Mouse (Mus musculus) layer of hippocampus, adult 18-20 months (tissue): ENCODE results near the gene Wee2. TPM values are rescaled to one million over a fixed set of nuclear protein-coding genes. Genes with fewer than 3 reads are reported as not detected.

Experiments
- DNase-seq, 2 experiments: peaks; one replicate each; pipeline ENCODE4 v3.0.0; 2022; ENCODE audit warnings: low spot score in 2 of 2
- long read RNA-seq: library from polyadenylated mRNA; stranded (forward); transcript quantifications from one replicate; pipeline ENCODE4 v2.0.0, GENCODE M21; 2021
- total RNA-seq, 2 experiments: library from RNA; stranded (reverse); gene quantifications; 2 replicates each; pipeline ENCODE4 v1.2.3; 2021

Gene Wee2
- not detected for total RNA-seq
- long read RNA-seq, result 0 reads

- no peak for DNase-seq
Measured at GRCm38 (mm10) chr6:40438936-40439335, at the start of gene Wee2. TSS of gene Wee2 (plus strand) at chr6:40439088.

DNA sequence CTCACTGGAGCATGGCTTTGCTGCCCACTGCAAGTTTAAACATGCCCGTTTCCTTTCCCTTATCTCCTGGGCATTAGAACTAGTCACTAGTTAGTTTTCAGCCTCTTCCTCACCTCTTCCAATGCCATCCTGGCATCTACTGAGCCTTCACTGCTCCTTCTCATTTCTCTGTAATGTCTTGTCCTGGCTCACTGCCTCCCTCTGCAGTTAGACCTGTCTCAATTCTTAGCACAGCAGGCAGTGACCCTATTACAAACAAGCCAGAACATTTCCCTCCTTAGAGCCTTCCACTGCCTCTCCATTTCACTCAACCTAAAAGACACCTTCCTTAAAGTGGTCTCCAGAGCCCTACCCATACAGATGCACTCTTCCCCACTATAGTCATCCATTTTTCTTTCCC lies 47.9 kb upstream of the Wee2 start:
- no peak for DNase-seq

GRCm38 (mm10) chr6:40393213-40393612 lies 45.7 kb upstream of the Wee2 start:
- peak; percentile 82 to 95 for DNase-seq

DNA sequence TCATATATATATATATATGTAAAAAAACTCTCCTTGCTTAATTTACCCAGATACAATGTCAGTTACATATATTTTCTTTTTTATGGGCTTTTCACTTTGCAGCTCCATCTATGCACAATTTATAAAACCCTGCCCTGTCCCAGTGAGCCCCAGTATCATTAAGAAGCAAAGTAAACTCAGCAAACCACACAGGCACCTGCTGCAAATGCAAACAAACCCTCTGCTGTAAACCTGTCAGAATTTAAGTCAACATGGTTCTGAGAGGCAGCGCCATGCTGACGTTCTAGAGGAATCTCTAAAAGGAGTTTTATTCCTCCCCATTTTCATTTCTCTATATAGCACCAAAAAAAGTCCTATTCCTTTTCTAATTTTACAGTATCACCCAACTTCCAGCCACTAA lies 36.9 kb upstream of the Wee2 start:
- no peak for DNase-seq

DNA sequence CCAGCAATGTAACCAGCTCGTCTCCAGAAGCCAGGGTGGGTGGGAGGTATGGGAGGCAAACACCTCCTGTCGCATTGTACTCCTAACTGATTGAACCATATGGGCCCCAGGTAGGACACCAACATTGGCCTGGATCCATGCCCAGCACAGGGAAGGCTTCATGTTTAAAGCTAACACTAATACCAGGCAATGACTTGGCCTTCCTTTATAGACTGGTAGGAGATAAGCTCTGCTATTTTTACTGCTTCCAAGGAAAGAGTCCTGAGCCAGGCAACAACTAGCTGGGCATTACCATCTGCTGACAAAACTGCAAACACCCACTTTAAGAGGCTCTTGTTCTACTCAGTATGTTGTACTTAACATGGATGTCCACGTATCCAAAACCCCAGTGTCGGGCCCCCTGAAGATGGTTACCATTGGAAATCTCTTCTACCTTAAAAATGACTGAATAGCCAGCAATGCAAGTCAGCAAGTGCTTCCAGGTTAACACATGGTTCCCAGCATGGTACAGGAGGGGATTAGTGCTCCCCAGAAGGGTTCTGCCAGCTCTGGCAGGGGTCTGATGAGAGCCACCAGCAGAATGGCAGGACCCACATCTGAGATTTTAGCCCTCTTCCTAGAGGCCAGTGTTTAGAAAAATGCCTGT lies 35.1 kb upstream of the Wee2 start:
- DNase-seq, result peak in 1 of 2 experiments; percentile 42

DNA sequence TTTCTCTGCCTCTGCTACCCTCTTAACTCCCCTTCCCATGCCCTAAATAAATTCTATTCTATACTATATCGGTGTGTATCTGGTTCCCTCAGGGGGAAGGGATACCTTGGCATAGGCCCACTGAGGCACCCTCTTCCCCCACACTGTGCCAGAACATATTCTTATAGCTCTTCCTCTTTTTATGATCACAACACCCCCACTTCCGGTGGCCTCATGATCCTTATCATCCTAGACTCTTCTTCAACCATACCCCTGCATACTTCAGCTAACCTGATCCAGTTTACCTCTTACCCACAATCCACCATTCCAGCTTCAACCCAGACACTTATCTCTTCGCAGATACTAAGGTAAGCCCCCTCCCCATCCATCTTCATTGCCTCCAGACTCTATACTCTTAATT lies 27.8 kb upstream of the Wee2 start:
- DNase-seq, result no peak

DNA sequence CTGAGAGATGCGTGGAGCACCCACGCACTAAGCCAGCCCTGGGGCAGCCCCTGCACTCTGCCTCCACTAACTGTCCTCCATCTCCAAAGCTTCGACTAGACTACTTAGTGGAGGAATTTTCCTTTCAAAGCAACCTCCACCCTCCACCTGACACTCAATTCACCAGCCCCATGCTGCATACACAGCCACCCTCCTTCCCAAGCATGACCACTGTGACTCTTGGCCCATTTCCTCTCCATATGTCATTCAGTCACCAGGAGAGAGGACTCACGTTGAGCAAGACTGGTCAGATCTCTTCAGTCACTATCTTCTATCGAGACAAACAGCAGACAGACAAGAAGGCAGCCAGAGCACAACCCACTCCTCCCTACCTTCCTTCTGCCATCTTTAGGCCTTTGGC lies 25.8 kb upstream of the Wee2 start:
- no peak for DNase-seq

DNA sequence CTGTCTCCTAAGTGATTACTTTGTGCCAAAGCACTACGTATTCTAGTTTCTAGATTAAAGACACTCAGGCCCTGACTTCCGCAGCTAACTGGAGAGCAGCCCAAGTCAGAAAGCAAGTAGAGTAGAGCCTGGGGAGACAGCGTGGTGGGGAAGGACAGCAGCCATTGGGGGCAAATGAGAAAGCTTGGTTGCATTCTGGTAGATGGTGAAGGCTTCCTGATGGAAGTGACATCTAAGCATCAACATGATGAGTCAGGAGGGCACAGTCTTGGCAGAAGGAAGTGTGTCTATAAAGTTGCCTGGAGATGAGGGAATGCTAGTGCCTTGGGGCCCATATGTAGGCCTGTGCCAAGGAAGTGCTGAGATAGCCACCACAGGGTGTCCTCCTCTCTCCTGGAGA lies 25.3 kb upstream of the Wee2 start:
- no peak for DNase-seq

GRCm38 (mm10) chr6:40415799-40416198 lies 23.1 kb upstream of the Wee2 start:
- DNase-seq, result no peak

DNA sequence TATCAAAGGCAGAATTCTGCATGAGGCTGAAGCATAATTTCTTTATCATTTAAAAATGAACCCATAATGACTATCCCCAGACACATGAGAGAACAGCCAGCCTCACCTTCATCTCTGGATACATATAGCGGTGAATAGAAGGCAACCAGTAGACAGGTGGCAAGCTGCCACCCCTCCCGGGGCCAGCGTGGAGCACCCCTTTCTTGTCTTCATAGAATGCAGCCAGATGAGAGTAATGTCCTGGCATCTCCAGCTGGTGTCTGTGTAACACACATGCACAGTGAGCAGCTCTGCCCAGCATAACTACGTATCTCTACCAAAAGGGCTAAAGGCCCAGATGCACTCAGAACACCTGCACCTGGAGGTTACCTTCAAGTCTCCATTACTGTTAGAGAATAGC lies 20.5 kb upstream of the Wee2 start:
- DNase-seq, result no peak

- DNase-seq, result no peak
Measured at GRCm38 (mm10) chr6:40421099-40421498, 17.8 kb upstream of the Wee2 start.

GRCm38 (mm10) chr6:40423013-40423412 lies 15.9 kb upstream of the Wee2 start:
- no peak for DNase-seq

GRCm38 (mm10) chr6:40423774-40424173 lies 15.1 kb upstream of the Wee2 start:
- DNase-seq, result peak in 1 of 2 experiments; percentile 75

- DNase-seq, result no peak
Measured at GRCm38 (mm10) chr6:40427441-40427840, 11.4 kb upstream of the Wee2 start.

GRCm38 (mm10) chr6:40428696-40429095 lies 10.2 kb upstream of the Wee2 start:
- DNase-seq, result no peak

GRCm38 (mm10) chr6:40429521-40429931 lies 9.4 kb upstream of the Wee2 start:
- DNase-seq, result no peak

GRCm38 (mm10) chr6:40430251-40430650 lies 8.6 kb upstream of the Wee2 start:
- DNase-seq, result no peak

GRCm38 (mm10) chr6:40430878-40431277 lies 8.0 kb upstream of the Wee2 start:
- peak in 1 of 2 experiments; percentile 67 for DNase-seq

- no peak for DNase-seq
Measured at GRCm38 (mm10) chr6:40431356-40431755, 7.5 kb upstream of the Wee2 start.

DNA sequence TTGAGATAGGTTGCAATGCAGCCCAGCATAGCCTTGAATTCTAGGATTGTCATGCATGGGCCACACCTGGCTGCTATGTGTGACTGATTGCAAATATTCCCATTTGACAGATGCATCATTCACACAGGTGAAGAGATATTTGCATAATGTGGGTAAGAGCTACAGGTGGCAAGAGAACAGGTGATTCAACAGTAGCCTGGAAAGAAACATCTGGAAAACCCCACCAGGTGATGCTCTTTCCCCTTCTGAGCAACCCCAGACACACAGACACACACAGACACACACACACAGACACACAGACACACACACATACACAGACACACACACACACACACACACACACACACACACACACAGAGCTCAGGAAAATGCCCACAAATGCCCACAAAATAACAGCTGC lies 7.1 kb upstream of the Wee2 start:
- DNase-seq, result no peak

- peak; percentile 81 to 94 for DNase-seq
Measured at GRCm38 (mm10) chr6:40432346-40433275, 6.3 kb upstream of the Wee2 start.

DNA sequence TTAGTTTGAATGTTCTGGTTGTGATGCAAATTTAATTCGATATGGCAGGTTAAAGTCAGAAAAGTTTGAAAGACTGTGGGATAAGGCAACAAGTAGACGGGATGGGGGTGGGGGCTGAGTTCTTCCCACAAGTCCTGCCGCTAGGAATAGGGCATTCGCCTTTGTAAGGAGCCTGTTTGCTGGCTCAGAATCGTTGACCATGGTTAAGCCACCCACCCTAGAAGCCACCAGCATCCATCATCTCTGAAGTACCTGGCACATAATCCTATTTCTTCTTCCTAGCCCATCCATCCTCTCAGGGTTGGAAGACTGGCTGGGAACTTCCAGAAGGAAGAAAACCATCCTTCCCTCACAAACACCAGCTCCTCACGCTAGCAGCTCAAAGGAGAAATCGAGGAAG lies 4.2 kb upstream of the Wee2 start:
- DNase-seq, result no peak
